Mouse (Mus musculus) heart, embryonic 16.5 days (tissue): ENCODE data around the gene Hivep3. TPM values are rescaled to one million over a fixed set of nuclear protein-coding genes. Genes with fewer than 3 reads are reported as not detected.

Experiments
- ATAC-seq: fragments of 200-750 bp; cut with Nextera tagmentation; replicated peaks from 2 replicates; pipeline ENCODE4 v1.8.0; 2017; ENCODE audit warnings: moderate number of reproducible peaks; ENCODE audit not compliant: insufficient read depth, low FRiP score; ENCODE audit errors: extremely low read depth
- H3K27ac ChIP-seq: fragments of 300-500 bp; sonication (generic); 2 replicates; pipeline ENCODE4 v1.5.1; 2014; ENCODE audit warnings: mild to moderate bottlenecking, low read length, control low read depth, moderate library complexity
- H3K27me3 ChIP-seq: fragments of 300-500 bp; sonication (generic); 2 replicates; pipeline ENCODE4 v1.6.1; 2014; ENCODE audit warnings: low read length, mixed read lengths; ENCODE audit not compliant: control insufficient read depth, insufficient read depth
- H3K36me3 ChIP-seq: fragments of 300-500 bp; sonication (generic); 2 replicates; pipeline ENCODE4 v1.6.1; 2014; ENCODE audit not compliant: control insufficient read depth, insufficient read depth
- H3K4me1 ChIP-seq: fragments of 300-500 bp; sonication (generic); 2 replicates; pipeline ENCODE4 v1.6.1; 2014; ENCODE audit warnings: low read length, mixed read lengths; ENCODE audit not compliant: control insufficient read depth, insufficient read depth
- H3K4me2 ChIP-seq: fragments of 300-500 bp; sonication (generic); 2 replicates; pipeline ENCODE4 v1.6.1; 2014; ENCODE audit warnings: low read depth, mild to moderate bottlenecking, control low read depth, low read length
- H3K4me3 ChIP-seq: fragments of 300-500 bp; sonication (generic); 2 replicates; pipeline ENCODE4 v1.5.1; 2014; ENCODE audit warnings: mild to moderate bottlenecking, control low read depth, low read length
- H3K9ac ChIP-seq: fragments of 300-500 bp; sonication (generic); 2 replicates; pipeline ENCODE4 v1.6.1; 2014; ENCODE audit warnings: low read length, control low read depth
- H3K9me3 ChIP-seq: fragments of 300-500 bp; sonication (generic); replicated peaks from 2 replicates; pipeline ENCODE4 v1.6.1; 2016; ENCODE audit warnings: low read length; ENCODE audit not compliant: control insufficient read depth
- WGBS: fragments of 180-500 bp; shearing (Covaris S2); extraction: QIAGEN DNeasy Blood & Tissue Kit; methylation state at CpG from one replicate; pipeline ENCODE4 v1.1.7; 2014; 5-methylcytosine and 5-hydroxymethylcytosine counted together
- polyA plus RNA-seq: library from polyadenylated mRNA; unstranded; fragments of >200 nt; fragmentation: Nextera tagmentation; extraction: Ambion mirVana; gene quantifications from 2 replicates; pipeline ENCODE4 v1.2.1, GENCODE M21; 2015

Gene Hivep3
- polyA plus RNA-seq, 1 experiment from 2014 or later = 9.4 TPM

GRCm38 (mm10) chr4:120167778-120168177 lies 434.2 kb downstream of the Hivep3 start:
- H3K9ac ChIP-seq = no peak overlapping the region
- no peaks in the 10 kb centered on the region for H3K9me3 ChIP-seq
- no peak overlapping the region for H3K4me3 ChIP-seq
- H3K4me2 ChIP-seq = no peak overlapping the region
- peaks cover 34% of the 10 kb centered on the region for H3K4me1 ChIP-seq
- no peak overlapping the region for H3K27ac ChIP-seq
- H3K36me3 ChIP-seq = no peaks in the 10 kb centered on the region
- WGBS = 82% methylated on average over 6 of the region's 6 CpGs
- no peak for ATAC-seq
- no peaks in the 10 kb centered on the region for H3K27me3 ChIP-seq

- H3K9ac ChIP-seq = no peak overlapping the region
- no peaks in the 10 kb centered on the region for H3K36me3 ChIP-seq
- peaks cover 29% of the 10 kb centered on the region for H3K4me1 ChIP-seq
- no peak overlapping the region for H3K4me3 ChIP-seq
- no peaks in the 10 kb centered on the region for H3K9me3 ChIP-seq
- H3K27me3 ChIP-seq = no peaks in the 10 kb centered on the region
- ATAC-seq = no peak
- H3K4me2 ChIP-seq = no peak overlapping the region
- H3K27ac ChIP-seq = no peak overlapping the region
- 70% methylated on average over 4 of the region's 4 CpGs for WGBS
Observed at GRCm38 (mm10) chr4:120168346-120168745, 434.8 kb downstream of the Hivep3 start.

- Histone ChIP-seq H3K36me3 (no peaks in the 10 kb centered on the region), H3K27ac (no peak overlapping the region), H3K4me2 (no peak overlapping the region), H3K9ac (no peak overlapping the region), H3K9me3 (no peaks in the 10 kb centered on the region), H3K4me1 (peaks cover 26% of the 10 kb centered on the region), H3K27me3 (no peaks in the 10 kb centered on the region), H3K4me3 (no peak overlapping the region)
- ATAC-seq = no peak
- WGBS = 61% methylated on average over 9 of the region's 9 CpGs
Observed at GRCm38 (mm10) chr4:120170387-120170936, 436.9 kb downstream of the Hivep3 start.

DNA sequence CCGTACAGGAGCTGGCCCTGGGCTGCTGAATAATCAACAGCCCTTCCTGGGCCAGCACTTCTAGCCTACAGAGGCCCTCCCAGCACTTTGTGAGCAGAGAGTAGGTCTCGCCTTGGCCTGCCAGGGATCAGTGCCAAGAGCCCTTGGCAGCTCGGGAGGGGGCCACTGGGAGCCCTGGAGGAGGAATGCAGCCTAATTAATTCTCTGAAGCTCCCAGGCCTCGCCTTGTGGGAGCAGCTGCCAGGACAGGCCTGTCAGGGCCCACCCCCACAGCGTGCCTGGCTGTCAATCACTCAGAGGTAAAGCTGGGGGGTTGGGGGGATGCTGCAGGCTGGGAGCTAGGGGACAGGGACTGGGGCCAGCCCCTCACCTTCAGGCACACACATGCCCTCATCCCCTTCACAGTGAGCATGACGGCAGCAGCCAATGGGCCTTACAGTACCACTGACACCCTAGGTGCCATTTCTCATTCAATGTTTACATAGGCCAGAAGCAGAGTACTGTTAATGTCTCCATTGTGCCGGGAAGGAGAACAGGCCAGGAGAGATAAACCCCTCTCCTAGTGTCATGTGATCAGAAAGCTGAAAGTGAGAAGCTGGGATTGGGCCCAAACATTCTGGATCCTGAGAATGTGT lies 438.6 kb downstream of the Hivep3 start:
- H3K9me3 ChIP-seq = no peaks in the 10 kb centered on the region
- H3K4me3 ChIP-seq = no peak overlapping the region
- H3K4me2 ChIP-seq = no peak overlapping the region
- peak; percentile 80 for ATAC-seq
- peaks cover 26% of the 10 kb centered on the region for H3K4me1 ChIP-seq
- 13% methylated on average over 7 of the region's 7 CpGs for WGBS
- H3K27me3 ChIP-seq = no peaks in the 10 kb centered on the region
- peak overlapping the region; percentile 13 for H3K27ac ChIP-seq
- no peak overlapping the region for H3K9ac ChIP-seq
- H3K36me3 ChIP-seq = no peaks in the 10 kb centered on the region

GRCm38 (mm10) chr4:120179123-120179522 lies 445.5 kb downstream of the Hivep3 start:
- Histone ChIP-seq H3K4me1 (no peaks in the 10 kb centered on the region), H3K27ac (no peak overlapping the region), H3K4me2 (no peak overlapping the region), H3K9me3 (no peaks in the 10 kb centered on the region), H3K9ac (no peak overlapping the region), H3K4me3 (no peak overlapping the region), H3K36me3 (no peaks in the 10 kb centered on the region), H3K27me3 (no peaks in the 10 kb centered on the region)
- WGBS = 71% methylated on average over 4 of the region's 4 CpGs
- ATAC-seq = no peak

- no peak for ATAC-seq
- no peak overlapping the region for H3K9ac ChIP-seq
- no peaks in the 10 kb centered on the region for H3K36me3 ChIP-seq
- H3K4me2 ChIP-seq = no peak overlapping the region
- no peak overlapping the region for H3K4me3 ChIP-seq
- no peaks in the 10 kb centered on the region for H3K4me1 ChIP-seq
- H3K27ac ChIP-seq = no peak overlapping the region
- H3K9me3 ChIP-seq = no peaks in the 10 kb centered on the region
- peaks cover 5% of the 10 kb centered on the region for H3K27me3 ChIP-seq
Observed at GRCm38 (mm10) chr4:120180535-120180934, 447.0 kb downstream of the Hivep3 start.

GRCm38 (mm10) chr4:120184374-120184991 lies 450.9 kb downstream of the Hivep3 start:
- Histone ChIP-seq H3K9ac (no peak overlapping the region), H3K27me3 (peaks cover 5% of the 10 kb centered on the region), H3K36me3 (no peaks in the 10 kb centered on the region), H3K4me2 (no peak overlapping the region), H3K4me3 (no peak overlapping the region), H3K27ac (no peak overlapping the region), H3K4me1 (no peaks in the 10 kb centered on the region), H3K9me3 (no peaks in the 10 kb centered on the region)
- no peak for ATAC-seq
- 23% methylated on average over 5 of the region's 5 CpGs for WGBS

GRCm38 (mm10) chr4:120186441-120186840 lies 452.9 kb downstream of the Hivep3 start:
- no peak overlapping the region for H3K9ac ChIP-seq
- no peak overlapping the region for H3K4me2 ChIP-seq
- no peaks in the 10 kb centered on the region for H3K36me3 ChIP-seq
- ATAC-seq = no peak
- H3K4me1 ChIP-seq = no peaks in the 10 kb centered on the region
- peaks cover 5% of the 10 kb centered on the region for H3K27me3 ChIP-seq
- H3K9me3 ChIP-seq = no peaks in the 10 kb centered on the region
- H3K4me3 ChIP-seq = no peak overlapping the region
- 74% methylated on average over 1 of the region's 1 CpGs for WGBS
- no peak overlapping the region for H3K27ac ChIP-seq

GRCm38 (mm10) chr4:120186934-120187333 lies 453.4 kb downstream of the Hivep3 start:
- no peaks in the 10 kb centered on the region for H3K9me3 ChIP-seq
- no peak overlapping the region for H3K4me3 ChIP-seq
- H3K4me1 ChIP-seq = no peaks in the 10 kb centered on the region
- no peaks in the 10 kb centered on the region for H3K36me3 ChIP-seq
- no peak overlapping the region for H3K4me2 ChIP-seq
- no peak overlapping the region for H3K27ac ChIP-seq
- H3K27me3 ChIP-seq = peaks cover 5% of the 10 kb centered on the region
- no peak for ATAC-seq
- 2% methylated on average over 4 of the region's 4 CpGs for WGBS
- no peak overlapping the region for H3K9ac ChIP-seq
